Mouse (Mus musculus): Measurements from ENCODE around the gene Cops6.

The Cops6 gene

DNA sequence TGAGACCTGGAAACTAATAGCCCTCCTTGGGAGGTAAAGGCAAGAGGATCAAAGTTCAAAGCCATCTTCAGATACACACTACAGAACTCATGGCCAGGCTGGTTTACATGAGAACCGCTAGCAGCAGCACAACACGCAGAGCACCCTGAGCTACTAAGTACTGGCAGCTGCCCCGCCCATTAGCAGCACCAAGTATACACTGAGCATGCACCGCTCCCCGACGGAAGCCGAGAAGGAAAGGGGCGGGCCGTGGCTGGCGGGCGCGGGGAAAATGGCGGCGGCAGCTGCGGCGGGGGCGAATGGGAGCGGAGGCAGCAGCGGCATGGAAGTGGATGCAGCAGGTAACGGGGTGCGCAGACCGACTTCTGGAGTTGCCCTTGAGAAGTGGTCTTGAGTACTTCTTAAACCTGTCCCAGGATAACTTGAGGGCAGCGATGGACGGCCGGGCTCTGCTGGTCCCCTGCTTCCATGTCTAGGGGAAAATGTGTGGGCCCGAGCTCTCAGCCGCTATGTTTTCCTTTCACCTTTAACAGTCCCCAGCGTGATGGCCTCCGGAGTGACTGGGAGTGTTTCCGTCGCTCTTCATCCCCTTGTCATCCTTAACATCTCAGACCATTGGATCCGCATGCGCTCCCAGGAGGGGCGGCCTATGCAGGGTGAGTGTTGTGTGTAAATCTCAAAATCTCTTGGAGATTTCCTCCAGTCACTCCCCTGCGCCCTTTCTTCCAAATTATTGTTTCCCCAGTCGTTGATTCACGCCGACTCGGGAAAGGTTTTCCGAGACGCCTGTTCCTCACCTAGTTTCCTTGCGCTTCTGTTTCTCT is at the start of gene Cops6:
TSS of gene Cops6 (plus strand) at position 230 of the 824 bp plus-strand sequence.
- peak; percentile 94 for DNase-seq

DNA sequence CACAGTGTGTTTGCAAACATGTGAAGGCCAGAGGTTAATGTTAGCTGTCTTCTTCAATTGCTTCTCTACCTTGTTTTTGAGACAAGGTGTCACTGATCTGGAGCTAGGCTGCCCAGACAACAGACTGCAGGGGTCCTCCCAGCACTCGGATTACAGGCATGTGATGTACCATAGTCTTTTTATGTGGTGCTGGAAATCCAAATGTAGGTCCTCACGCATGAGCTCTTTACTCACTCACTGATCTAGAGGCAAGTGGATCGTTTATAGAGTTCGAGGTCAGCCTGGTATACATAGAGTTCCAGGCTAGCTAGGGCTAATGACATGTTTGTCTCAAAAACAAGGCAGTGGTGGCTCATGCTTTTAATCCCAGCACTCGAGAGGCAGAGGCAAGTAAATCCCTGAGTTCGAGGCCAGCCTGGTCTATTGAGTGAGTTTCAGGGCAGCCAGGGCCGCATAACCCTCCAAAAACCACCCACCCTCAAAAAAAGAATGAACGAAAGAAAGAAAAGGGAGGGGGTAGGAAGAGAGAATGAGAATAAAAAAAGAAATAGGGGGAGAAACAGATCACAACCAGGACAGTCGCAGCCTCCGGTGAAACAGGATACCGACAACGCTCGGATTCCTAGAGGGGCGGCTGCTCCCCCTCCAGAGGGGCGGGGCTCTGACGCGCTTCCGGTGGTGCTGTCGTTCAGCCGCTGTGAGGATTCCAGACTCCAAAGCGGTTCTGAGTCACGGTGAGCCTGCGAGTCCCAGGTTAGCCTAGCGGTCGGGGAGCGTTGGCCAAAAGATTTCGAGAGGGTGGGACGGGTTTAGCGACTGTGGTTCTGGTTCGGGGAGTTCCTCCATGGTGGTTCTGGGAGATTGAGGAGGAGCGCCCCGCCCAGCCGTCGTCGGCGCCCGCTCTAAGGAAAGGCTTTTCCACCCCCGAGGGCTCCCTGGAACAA is 44.3 kb upstream of the Cops6 start, which contains the start of gene Zscan21:
TSS of gene Zscan21 (plus strand) at position 649 of the 944 bp plus-strand sequence.
- DNase-seq = peak; percentile 91

DNA sequence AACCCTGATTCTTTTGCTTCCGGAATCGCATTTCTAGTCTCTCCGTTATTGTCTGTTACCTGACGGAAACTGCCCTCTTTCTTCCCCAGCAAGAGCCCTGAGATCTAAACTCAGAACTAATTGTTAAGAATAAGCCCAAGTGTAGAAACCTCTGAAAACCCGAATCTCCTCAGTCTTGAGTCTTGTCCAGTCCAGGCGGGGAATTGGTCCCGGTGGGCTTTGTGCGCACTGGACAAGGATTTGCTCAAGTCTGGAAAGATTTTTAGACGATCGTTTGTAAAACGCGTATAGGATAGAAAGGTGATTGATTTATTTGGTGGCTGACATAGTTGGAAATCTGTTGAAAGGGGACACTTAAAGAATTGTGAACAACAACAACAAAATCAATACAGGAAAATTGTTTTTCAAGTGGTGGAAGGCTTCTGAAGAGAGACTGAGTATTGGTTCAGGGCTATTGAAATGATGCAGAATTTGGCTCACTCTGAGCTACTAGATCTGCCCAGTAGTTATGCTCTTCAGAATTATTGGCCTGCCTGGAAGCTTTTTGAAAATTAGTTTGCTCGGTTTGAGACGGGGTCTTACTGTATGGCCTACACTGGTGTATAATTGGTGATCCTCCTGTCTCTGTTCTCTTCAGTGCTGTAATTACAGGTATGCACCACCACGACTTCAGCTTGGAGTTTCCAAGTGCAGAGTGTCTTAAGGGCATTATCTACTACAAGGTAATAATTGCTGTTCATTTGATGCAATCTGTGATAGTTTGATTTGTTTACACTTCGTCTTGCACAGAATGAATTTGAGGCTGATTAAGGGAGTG is 43.5 kb upstream of the Cops6 start:
- no peak for DNase-seq

DNA sequence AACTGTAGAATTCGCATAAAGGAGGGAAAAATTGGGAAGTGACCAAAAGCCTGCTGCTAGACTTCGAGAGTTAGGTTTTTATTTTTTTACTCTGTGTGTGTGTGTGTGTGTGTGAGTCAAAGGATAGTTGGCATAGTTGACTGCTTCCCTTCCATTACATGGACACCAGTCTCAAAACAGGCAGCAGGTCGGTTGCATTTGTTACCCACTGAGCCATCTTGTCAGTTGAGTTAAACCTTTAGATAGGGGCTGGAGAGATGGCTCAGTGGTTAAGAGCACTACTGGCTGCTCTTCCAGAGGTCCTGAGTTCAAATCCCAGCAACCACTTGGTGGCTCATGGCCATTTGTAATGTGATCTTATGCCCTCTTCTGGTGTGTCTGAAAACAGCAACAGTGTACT is 42.8 kb upstream of the Cops6 start:
- DNase-seq = no peak

DNA sequence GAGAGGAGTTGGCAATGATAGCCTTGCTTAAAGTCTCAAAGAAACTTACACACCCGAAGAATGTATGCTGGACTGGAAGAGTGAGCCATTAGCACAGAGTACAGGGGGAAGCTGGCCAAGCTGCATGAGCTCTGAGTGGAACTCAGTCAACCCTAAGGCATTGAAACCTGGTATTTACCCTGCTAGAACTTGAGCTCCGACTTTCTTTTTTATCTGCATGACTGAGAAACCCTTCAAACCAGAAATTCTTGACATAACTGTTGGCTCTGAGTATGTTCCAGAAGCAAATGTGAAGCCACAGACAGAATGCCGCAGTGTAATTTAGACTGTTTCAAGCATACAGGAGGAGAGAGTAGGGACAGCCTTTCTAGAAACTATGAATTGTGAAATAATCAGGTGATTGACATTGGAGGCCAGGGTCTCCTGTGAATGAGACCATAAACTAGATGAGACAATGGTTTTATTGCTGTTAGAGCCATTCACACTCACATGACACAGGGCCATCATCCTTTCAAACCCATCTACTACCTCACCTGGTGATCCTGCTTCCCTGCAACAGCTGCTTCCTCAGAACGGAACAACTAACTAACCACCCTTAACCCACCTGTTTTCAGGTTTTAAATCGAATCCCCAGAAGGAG is 28.3 kb upstream of the Cops6 start:
- DNase-seq = no peak

DNA sequence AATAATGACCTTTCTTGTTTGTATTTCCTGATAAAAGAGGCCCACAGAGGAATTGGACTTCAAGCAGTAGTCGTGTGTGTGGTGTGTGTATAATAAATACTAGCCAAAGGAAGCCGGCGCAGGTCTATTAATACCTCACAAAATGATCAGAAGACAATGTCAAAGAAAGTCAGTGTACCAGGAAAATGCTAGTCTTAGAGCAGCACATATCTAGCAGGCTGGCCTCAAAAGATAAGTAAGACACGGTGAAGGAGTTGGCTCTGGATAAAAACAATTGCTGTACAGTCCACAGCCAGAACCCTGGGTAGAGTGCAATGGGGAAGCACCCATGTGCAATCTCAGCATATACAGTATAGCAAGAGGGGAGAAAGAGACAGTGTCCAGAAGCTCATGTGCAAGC is 23.6 kb upstream of the Cops6 start:
- DNase-seq = no peak

DNA sequence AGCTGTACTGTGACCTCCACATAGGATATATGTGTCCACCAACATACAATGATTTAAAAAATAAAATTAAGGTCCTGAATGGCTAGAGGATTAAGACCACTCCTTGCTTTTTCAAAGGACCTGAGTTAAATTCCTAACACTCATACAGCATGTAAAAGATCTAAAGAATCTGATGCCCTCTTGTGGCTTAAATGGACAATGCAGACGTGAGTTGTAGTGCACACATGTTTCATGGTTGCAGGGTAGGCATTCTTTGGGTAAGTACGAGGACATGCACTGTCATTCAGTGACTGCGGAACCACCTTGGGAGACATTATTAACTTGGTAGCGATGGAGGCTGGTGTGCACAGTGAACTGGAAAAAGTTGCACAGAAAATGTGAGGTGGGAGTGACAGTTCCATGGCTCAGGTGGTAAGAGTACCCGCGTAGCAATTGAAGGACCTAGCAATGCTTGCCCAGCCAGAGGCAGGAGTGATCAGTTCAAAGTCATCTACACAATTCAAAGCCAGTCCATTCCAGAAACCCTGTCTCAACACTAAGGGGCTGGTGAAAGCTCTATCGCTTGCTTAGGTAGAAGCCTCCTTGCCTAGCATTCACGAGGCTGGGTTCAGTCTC is 22.8 kb upstream of the Cops6 start:
- DNase-seq = peak; percentile 19

DNA sequence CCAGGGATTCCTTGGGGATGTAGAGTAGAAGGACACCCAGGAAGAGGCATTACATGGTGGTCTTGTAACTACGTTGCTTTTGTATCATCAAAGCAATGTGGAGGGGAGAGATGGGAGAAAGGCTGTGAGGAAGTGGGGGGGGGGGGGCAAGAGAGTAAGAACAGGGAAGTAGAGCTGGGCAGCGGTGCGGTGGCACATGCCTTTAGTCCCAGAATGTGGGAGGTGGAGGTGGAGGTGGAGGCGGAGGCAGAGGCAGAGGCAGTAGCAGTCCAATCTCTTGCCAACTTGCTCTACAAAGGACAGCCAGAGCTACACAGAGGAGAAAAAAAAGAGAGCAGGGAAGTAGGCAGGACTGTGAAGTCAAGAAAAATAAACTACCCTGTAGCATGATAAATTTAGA is 22.3 kb upstream of the Cops6 start:
- no peak for DNase-seq

DNA sequence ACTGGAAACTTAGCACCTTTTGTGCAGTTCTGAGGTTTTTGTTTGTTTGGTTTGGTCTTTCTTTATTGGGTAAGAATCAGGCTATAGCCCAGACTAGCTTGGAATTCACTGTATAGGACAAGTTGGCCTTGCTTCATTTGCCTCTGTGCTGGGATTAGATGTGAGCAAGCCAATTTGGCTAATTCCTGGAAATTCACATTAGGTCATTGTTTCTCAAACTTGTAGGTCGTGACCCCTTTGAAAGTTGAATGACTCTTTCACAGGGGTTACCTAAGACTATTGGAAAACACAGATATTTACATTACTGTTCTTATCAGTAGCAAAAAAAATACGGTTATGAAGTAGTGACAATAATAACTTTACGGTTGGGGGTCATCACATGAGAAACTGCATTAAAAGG is 6.5 kb upstream of the Cops6 start:
- DNase-seq = no peak

DNA sequence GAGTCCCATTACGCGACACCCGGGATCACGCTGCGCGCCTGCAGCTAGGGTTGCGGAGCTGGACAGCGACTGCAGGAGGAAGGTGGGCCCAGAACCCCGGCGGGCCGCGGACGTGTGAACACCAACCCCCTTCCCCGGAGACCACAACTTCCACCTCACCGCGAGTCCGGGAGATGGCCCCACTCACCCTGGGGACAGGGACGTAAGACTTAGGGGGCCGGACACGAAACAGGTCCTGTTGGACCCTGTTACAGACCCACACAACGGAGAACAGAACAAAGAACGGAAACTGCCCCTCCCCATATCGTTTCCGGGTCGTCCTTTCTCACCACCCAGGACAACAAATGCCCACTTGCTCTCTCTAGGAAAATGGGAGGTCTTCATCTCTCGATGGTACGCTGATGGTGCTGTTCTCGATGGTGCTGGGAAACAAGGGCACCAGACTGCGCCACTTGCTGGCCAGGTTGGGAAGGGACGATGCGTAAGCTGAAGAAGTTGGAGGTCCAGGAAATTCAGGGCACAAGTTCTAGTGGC is 5.4 kb upstream of the Cops6 start, which contains the start of gene Zfp113:
TSS of gene Zfp113 (minus strand) at position 302 of the 534 bp plus-strand sequence.
- peak; percentile 86 for DNase-seq

DNA sequence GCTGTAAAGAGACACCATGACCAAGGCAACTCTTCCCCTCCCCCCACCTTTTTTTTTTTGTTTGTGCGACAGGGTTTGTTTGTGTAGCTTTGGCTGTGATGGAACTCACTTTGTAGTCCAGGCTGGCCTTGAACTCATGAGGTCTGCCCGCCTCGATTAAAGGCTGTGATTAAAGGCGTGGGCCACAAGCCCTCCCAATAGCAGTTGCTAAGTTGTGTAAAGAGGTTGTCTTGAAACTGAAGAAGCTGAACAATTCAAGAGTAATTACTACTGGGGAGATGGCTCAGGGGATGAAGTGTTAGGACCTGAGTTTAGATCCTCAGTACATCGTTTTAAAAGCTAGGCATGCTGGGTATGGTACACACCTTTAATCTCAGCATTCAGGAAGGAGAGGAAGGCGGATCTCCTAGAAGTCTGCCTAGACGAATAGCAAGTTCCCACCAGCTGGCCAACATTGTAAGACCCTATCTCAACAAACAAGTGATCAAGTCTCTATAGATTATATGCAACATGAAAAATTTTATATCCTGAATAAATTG is 578 bp upstream of the Cops6 start:
- no peak for DNase-seq

DNA sequence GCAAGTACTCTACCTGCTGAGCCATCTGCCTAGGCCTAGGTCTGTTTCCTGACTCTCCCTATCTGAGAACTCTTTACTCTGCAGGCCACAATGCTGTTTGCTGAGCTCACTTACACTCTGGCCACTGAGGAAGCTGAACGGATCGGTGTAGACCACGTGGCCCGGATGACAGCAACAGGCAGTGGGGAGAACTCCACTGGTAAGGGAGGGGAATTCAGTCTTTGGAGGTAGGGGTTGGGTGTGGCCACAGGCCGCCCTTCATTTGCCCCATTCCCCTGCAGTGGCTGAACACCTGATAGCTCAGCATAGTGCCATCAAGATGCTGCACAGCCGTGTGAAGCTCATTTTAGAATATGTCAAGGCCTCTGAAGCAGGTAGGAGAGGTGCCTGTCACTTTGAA is 2.2 kb downstream of the Cops6 start:
- no peak for DNase-seq

DNA sequence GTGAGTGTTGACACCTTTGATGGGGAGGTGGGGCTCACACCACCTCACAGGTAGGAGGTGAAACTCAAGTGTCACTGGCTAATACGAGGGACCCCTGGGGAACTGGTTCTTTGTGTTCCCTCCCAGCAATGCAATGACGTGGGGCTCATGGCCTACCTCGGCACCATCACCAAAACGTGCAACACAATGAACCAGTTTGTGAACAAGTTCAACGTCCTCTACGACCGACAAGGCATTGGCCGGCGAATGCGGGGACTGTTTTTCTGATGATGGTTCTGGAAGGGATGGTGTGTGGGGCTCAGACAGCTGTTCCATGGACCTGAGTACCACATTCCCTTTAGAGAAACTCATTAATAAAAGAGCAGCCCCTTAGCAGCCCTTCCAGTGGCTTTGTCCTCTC is 2.7 kb downstream of the Cops6 start:
- DNase-seq = no peak

DNA sequence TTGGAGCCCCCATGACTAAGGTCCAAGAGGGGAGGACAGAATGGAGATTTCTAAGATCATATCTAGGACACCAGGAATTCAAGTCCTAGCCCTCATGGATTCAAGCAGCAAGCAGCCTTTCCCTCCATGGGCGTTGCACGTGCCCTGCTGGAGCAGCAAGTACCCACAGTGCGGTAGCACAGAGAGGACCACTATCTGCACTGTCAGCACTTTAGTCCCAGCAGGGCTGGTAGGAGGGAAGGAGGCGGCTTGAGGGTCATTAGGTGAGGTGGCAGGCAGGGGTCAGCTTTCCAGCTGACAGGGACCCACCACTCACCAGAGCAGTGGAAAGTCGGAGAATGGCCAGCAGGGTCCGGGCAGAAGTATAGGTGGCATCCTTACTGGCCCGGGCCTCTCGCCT is 4.7 kb downstream of the Cops6 start:
- no peak for DNase-seq

DNA sequence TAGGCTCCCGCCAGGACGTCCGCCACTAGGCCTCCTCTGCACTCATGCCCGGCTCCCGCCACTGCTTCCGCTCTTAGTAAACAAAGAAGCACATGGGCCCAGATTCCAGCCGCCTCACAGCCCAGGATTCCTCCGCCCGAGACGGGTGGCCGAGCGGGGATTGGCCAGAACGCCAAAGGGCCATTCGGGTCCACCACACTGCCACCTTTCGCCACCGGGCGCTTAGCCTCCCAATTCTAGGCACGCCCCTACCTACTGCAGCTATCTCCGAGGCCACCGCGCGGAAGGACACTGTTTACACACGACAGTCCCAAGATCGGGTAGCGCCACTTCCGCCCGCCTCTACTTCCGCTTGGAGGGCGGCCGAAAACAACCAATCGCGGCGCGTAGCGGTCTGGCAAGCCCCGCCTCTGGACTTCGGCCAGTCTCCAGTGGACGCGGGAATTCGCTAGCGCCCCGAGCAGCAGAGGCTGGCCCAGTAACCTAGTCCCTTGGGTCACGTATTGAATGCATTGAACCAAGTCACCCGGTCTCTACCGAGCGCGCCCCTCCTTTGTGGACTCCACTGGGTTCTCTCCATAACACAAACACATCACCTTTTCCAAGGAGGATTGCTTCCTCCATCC is 10.2 kb downstream of the Cops6 start:
- DNase-seq = peak; percentile 96

DNA sequence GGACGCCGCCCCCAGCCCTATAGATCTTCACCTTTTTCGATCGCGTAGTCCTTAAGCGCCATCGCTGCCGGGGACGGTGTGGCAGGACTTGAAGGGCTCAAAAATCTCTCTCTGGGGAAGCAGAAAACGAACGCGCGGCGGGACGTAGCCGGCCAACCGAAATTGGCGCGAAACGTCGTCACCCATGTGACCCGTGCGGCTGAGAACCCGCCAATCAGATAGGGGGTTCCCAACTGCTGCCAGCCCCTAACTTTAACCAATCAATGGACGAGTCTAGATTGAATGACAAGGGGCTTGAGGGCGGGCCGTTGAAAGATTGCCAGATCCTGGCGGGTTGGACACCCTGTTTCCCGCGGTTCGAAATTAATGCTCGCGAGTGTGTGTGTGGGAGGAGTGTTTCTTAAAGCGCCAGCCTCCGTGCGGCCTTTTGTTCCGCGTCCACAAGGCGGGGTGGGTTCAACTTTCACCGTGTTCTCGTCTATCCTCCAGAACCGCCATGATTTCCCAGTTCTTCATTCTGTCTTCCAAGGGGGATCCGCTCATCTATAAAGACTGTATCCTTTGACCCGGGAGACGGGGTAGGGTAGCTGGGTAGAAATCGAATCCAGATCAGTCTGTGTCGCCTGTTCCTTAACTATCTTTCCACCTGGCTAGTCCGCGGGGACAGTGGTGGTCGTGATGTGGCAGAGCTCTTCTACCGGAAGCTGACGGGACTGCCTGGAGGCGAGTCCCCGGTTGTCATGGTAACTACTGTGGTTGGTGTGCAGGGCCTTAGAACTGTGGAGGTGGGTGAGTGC is 11.0 kb downstream of the Cops6 start, which contains the start of the genes Ap4m1 and Mcm7:
TSS of gene Ap4m1 (plus strand) at position 308 of the 797 bp plus-strand sequence.
TSS of gene Mcm7 (minus strand) at position 728 of the 797 bp plus-strand sequence.
- DNase-seq = peak; percentile 94

DNA sequence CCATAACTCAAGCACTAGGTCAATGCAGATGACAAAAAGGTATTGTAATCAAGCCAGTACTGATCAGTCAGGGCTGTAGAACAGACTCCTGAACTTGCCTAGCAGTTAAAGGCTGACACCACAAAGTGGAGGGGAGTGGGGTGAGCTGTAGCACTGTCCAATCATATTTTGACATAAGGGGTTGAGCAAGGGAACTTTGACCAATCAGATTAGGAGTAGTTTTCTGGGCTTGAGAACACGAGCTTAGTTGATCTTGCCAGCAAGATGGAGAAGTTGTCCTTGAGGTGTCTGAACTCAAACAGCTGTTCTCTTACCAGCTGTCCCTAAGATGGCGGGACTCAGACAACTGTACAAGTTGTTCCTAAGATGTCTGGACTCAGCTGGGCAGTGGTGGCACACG is 12.3 kb downstream of the Cops6 start:
- DNase-seq = no peak

DNA sequence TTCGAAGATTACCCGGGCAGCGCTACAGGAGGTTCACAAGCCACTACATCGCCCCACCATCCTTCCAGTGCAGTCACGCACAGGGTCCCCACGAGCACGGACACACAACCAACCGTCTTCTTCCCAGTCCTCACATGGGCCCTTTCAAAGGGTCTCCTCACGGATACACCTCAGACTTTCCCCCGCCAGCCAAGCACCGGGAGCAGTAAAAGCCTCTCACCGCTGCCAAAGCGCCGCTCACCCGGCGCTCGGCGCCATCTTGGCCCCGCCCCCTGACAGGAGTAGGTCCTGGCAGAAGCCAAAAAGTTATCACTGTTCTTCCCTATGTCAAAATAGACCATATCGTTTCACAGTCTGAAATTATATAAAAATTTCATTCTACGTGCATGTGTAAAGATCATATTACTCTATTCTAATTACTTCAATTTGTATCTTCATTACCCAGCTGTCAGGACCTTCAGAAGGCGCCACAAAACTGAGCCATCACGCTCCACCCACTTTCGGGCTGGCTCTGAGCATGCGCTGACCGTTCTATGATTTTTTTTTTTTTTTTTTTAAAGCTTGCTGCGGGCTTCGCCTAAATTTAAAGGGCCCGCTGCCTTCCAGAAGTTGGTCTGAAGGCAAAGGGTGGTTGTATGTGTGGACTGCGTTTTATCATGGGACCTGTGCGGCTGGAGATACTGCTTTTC is 26.2 kb downstream of the Cops6 start, which contains the start of the genes Taf6 and Cnpy4:
TSS of gene Taf6 (minus strand) at position 502 of the 689 bp plus-strand sequence.
TSS of gene Cnpy4 (plus strand) at position 536 of the 689 bp plus-strand sequence.
- DNase-seq = peak; percentile 89
